Mouse (Mus musculus): ENCODE measurements around the gene Coasy. TPM values are rescaled to one million over a fixed set of nuclear protein-coding genes. Genes with fewer than 3 reads are reported as not detected.

Coasy gene
- polyA plus RNA-seq, 1 experiment from 2014 or later = 44.9 TPM

DNA sequence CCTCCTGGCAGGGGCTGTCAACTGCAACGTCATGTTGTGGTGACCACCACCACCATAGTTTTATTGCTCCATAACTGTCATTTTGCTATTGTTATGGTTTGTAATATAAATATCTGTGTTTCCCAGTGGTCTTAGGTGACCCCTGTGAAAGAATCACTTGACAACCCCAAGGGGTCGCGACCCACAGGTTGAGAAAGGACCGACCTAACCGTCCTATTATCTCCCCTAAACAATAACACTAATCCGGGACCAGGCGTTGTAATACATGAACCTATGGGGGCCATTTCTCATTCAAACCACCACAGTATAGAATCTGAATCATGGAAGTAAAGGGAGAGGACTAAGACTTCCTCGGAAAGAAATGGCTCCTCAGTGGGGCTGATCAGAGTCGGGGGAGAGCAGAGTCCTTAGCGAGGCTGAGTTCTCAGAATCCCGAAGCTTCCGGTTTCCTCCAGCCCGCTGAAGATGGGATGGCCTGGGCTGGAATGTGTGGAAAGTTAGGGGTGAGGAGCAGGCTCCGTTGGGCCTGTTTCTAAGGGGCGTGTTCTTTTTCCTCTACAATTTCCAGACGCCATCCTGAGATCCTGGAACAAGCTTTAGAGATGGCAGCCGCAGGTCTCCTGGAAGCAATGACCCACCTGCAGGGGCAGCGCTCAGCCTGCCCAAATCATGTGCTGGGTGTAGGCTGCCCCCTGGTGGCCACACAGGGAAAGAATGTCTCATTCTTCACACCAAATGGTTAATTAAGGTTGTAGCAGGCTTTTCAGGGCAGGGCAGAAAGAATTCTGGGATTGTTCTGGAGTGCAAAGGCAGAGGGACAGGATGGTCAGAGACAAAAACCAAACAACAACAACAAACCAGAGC is 15.6 kb upstream of the Coasy start:
- H3K4me3 ChIP-seq (ENCODE audit: low read length) = peak overlapping the region; percentile 27
- peak overlapping the region; percentile 32; the same call in 1 of the 2 replicates for H3K9ac ChIP-seq (ENCODE audit: low read depth, low read length)
- H3K36me3 ChIP-seq (ENCODE audit: control insufficient read depth, insufficient read depth, low read length) = peaks cover 4% of the 10 kb centered on the region; the same call in 1 of the 2 replicates
- peaks cover 20% of the 10 kb centered on the region for H3K4me1 ChIP-seq (ENCODE audit: control insufficient read depth, insufficient read depth, low read length)
- WGBS = 28% methylated on average over 18 of the region's 18 CpGs
- peak overlapping the region; percentile 49 for H3K4me2 ChIP-seq (replicated peaks; ENCODE audit: low read depth, low read length)
- H3K27me3 ChIP-seq (ENCODE audit: control insufficient read depth, insufficient read depth, low read length) = 0 out of 2 replicates have a peak, but pooled peaks cover 3% of the 10 kb centered on the region
- H3K27ac ChIP-seq (ENCODE audit: low read depth, low read length) = no peak overlapping the region
- ATAC-seq (ENCODE audit: low FRiP score, low TSS enrichment) = peak; percentile 30; the same call in 1 of the 2 replicates
- H3K9me3 ChIP-seq (ENCODE audit: control insufficient read depth, low read length) = no peaks in the 10 kb centered on the region

DNA sequence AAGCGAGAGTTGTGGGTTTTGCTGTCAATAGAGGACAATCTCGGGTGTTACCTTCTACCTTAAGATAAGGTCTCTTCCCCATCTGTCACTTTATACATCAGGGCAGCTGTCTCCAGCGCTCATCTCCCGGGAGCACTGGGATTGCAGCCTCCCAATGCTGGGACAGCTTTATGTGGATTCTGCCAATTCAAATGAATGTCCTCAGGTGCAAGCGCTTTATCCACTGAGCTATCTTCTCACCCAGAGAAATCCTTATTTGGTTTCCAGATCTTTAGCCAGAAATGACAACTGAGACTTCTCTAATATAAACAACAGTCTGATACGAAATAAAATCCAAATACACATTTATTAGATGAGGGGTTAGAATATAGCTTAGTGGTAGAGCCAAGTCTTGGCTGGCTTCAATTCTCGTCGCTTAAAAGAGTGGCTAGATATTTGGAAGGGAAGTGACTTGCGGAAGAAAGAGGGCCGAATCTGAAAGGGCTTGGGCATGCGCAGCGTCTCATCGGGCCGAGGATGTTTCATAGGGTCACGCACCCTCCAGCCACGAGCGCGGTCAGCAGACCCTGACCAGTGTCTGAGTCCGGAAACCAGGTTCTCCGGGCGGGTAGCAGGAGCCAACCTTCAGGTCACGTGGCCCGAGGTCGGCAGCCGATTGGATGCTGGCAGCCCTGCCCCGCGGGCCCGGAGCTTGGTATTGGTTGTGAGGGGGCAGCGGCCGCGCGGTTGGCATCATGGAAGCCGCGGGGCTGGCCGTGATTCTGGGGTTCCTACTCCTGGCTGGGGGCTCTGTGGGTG is 12.8 kb upstream of the Coasy start, which contains the start of gene Naglu:
Gene Naglu (plus strand): TSS at position 622 of the 798 bp plus-strand sequence.
- Histone ChIP-seq H3K9me3 (ENCODE audit: control insufficient read depth, low read length) (no peaks in the 10 kb centered on the region), H3K9ac (ENCODE audit: low read depth, low read length) (peak within 1 kb of the TSS; percentile 74), H3K4me1 (ENCODE audit: control insufficient read depth, insufficient read depth, low read length) (0 out of 2 replicates have a peak, but pooled peaks cover 4% of the 10 kb centered on the region), H3K36me3 (ENCODE audit: control insufficient read depth, insufficient read depth, low read length) (no peaks in the 10 kb centered on the region), H3K4me2 (replicated peaks; ENCODE audit: low read depth, low read length) (peak within 1 kb of the TSS; percentile 92), H3K4me3 (ENCODE audit: low read length) (peak within 1 kb of the TSS; percentile 80), H3K27ac (ENCODE audit: low read depth, low read length) (no peak within 1 kb of the TSS), H3K27me3 (ENCODE audit: control insufficient read depth, insufficient read depth, low read length) (0 out of 2 replicates have a peak, but pooled peaks cover 7% of the 10 kb centered on the region)
- WGBS = 5% methylated on average over 35 of the region's 35 CpGs
- peak; percentile 88 for ATAC-seq (ENCODE audit: low FRiP score, low TSS enrichment)

GRCm38 (mm10) chr11:101070189-101070527 is 12.2 kb upstream of the Coasy start:
- Histone ChIP-seq H3K27ac (ENCODE audit: low read depth, low read length) (no peak overlapping the region), H3K4me1 (ENCODE audit: control insufficient read depth, insufficient read depth, low read length) (0 out of 2 replicates have a peak, but pooled peaks cover 4% of the 10 kb centered on the region), H3K4me3 (ENCODE audit: low read length) (peak overlapping the region; percentile 80), H3K9me3 (ENCODE audit: control insufficient read depth, low read length) (no peaks in the 10 kb centered on the region), H3K9ac (ENCODE audit: low read depth, low read length) (peak overlapping the region; percentile 74), H3K27me3 (ENCODE audit: control insufficient read depth, insufficient read depth, low read length) (0 out of 2 replicates have a peak, but pooled peaks cover 7% of the 10 kb centered on the region), H3K4me2 (replicated peaks; ENCODE audit: low read depth, low read length) (peak overlapping the region; percentile 92), H3K36me3 (ENCODE audit: control insufficient read depth, insufficient read depth, low read length) (no peaks in the 10 kb centered on the region)
- ATAC-seq (ENCODE audit: low FRiP score, low TSS enrichment) = peak; percentile 25; the same call in 1 of the 2 replicates
- WGBS = under 1% methylated on average over 17 of the region's 36 CpGs

- H3K4me3 ChIP-seq (ENCODE audit: low read length) = no peak overlapping the region
- 0 out of 2 replicates have a peak, but pooled peaks cover 7% of the 10 kb centered on the region for H3K27me3 ChIP-seq (ENCODE audit: control insufficient read depth, insufficient read depth, low read length)
- ATAC-seq (ENCODE audit: low FRiP score, low TSS enrichment) = no peak
- no peaks in the 10 kb centered on the region for H3K36me3 ChIP-seq (ENCODE audit: control insufficient read depth, insufficient read depth, low read length)
- no peak overlapping the region for H3K9ac ChIP-seq (ENCODE audit: low read depth, low read length)
- peak overlapping the region; percentile 92; the same call in 1 of the 2 replicates for H3K4me2 ChIP-seq (replicated peaks; ENCODE audit: low read depth, low read length)
- H3K9me3 ChIP-seq (ENCODE audit: control insufficient read depth, low read length) = no peaks in the 10 kb centered on the region
- H3K4me1 ChIP-seq (ENCODE audit: control insufficient read depth, insufficient read depth, low read length) = 0 out of 2 replicates have a peak, but pooled peaks cover 4% of the 10 kb centered on the region
- WGBS = 81% methylated on average over 6 of the region's 6 CpGs
- H3K27ac ChIP-seq (ENCODE audit: low read depth, low read length) = no peak overlapping the region
Measured at GRCm38 (mm10) chr11:101070987-101071386, 11.4 kb upstream of the Coasy start.

DNA sequence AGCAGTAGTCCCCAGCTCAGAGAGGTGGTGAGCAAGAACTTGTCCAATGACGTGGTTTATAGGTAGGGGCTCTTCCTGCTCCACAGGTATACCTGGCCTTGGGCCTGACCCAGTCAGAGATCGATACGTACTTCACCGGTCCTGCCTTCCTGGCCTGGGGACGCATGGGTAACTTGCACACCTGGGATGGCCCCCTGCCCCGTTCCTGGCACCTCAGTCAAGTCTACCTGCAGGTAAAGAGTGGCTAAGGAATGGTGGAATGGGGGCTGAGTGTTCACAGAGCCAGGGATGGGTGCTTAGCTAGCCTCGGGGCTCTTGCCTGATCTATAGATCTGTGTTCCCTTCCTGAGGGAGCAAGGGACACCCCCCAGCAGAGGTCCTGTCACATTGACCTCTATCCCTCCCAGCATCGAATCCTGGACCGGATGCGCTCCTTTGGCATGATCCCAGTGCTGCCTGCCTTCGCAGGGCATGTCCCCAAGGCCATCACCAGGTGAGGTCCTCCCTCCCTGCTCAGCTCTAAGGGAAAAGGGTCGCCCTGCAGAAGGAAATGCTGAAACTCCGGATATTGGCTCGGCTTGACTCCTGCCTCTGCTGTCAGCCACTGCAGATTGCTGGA is 10.4 kb upstream of the Coasy start:
- no peak overlapping the region for H3K4me3 ChIP-seq (ENCODE audit: low read length)
- H3K27me3 ChIP-seq (ENCODE audit: control insufficient read depth, insufficient read depth, low read length) = 0 out of 2 replicates have a peak, but pooled peaks cover 7% of the 10 kb centered on the region
- 69% methylated on average over 14 of the region's 14 CpGs for WGBS
- no peaks in the 10 kb centered on the region for H3K9me3 ChIP-seq (ENCODE audit: control insufficient read depth, low read length)
- H3K36me3 ChIP-seq (ENCODE audit: control insufficient read depth, insufficient read depth, low read length) = no peaks in the 10 kb centered on the region
- H3K4me2 ChIP-seq (replicated peaks; ENCODE audit: low read depth, low read length) = no peak overlapping the region
- no peak overlapping the region for H3K9ac ChIP-seq (ENCODE audit: low read depth, low read length)
- 0 out of 2 replicates have a peak, but pooled peaks cover 4% of the 10 kb centered on the region for H3K4me1 ChIP-seq (ENCODE audit: control insufficient read depth, insufficient read depth, low read length)
- ATAC-seq (ENCODE audit: low FRiP score, low TSS enrichment) = no peak
- H3K27ac ChIP-seq (ENCODE audit: low read depth, low read length) = no peak overlapping the region

DNA sequence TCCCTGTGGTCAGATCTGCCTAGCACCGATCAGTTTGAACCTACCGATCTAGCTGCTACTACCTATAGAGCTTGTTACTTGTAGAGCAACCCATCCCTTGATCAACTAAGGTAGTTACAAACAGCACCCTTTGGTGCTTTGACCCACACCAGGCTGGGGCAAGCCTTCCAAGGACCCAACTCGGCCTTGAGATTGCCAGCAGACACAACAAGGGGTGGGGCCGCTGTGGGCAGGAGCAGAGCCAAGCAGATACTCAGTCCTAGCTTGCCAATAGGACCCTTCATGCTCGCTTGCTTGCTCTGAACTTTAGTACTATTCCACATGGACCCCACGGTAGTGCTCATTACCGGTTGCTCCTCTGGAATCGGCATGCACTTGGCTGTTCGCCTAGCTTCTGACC is 4.2 kb upstream of the Coasy start, which contains the start of gene Hsd17b1:
Gene Hsd17b1 (plus strand): TSS at position 291 of the 400 bp plus-strand sequence.
- Histone ChIP-seq H3K4me2 (replicated peaks; ENCODE audit: low read depth, low read length) (no peak within 1 kb of the TSS), H3K9me3 (ENCODE audit: control insufficient read depth, low read length) (no peaks in the 10 kb centered on the region)

DNA sequence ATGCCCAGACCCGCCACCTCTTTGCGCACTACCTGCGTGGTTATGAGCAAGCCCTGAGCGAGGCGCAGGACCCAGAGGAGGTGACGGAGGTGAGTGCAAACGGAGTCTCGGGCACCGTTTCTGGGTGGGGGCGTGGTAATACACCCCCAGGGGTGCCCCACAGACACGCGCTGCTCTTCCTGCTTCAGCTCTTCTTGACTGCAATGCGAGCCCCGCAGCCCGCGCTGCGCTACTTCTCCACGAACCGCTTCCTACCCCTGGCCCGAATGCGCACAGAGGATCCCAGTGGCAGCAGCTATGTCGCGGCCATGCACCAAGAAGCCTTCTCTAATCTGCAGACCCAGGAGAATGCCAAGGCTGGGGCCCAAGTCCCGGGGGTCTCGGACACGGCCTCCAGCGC is 2.6 kb upstream of the Coasy start:
- H3K4me3 ChIP-seq (ENCODE audit: low read length) = peak overlapping the region; percentile 4
- no peak for ATAC-seq (ENCODE audit: low FRiP score, low TSS enrichment)
- H3K27ac ChIP-seq (ENCODE audit: low read depth, low read length) = no peak overlapping the region
- WGBS = 5% methylated on average over 25 of the region's 27 CpGs
- no peak overlapping the region; the same call in 1 of the 2 replicates for H3K9ac ChIP-seq (ENCODE audit: low read depth, low read length)
- peaks cover 14% of the 10 kb centered on the region for H3K4me1 ChIP-seq (ENCODE audit: control insufficient read depth, insufficient read depth, low read length)
- H3K9me3 ChIP-seq (ENCODE audit: control insufficient read depth, low read length) = no peaks in the 10 kb centered on the region
- no peaks in the 10 kb centered on the region for H3K36me3 ChIP-seq (ENCODE audit: control insufficient read depth, insufficient read depth, low read length)
- peak overlapping the region; percentile 8 for H3K4me2 ChIP-seq (replicated peaks; ENCODE audit: low read depth, low read length)
- peaks cover 43% of the 10 kb centered on the region for H3K27me3 ChIP-seq (ENCODE audit: control insufficient read depth, insufficient read depth, low read length)

More for the DNA sequence above, 4.2 kb upstream of the Coasy start, which contains the start of gene Hsd17b1:
- Histone ChIP-seq H3K4me1 (ENCODE audit: control insufficient read depth, insufficient read depth, low read length) (peaks cover 8% of the 10 kb centered on the region), H3K9ac (ENCODE audit: low read depth, low read length) (no peak within 1 kb of the TSS), H3K36me3 (ENCODE audit: control insufficient read depth, insufficient read depth, low read length) (no peaks in the 10 kb centered on the region), H3K4me3 (ENCODE audit: low read length) (peak within 1 kb of the TSS; percentile 4; the same call in 1 of the 2 replicates), H3K27ac (ENCODE audit: low read depth, low read length) (no peak within 1 kb of the TSS), H3K27me3 (ENCODE audit: control insufficient read depth, insufficient read depth, low read length) (peaks cover 43% of the 10 kb centered on the region)
- no peak for ATAC-seq (ENCODE audit: low FRiP score, low TSS enrichment)
- WGBS = 73% methylated on average over 9 of the region's 9 CpGs

GRCm38 (mm10) chr11:101080421-101080820 is 1.9 kb upstream of the Coasy start:
- H3K36me3 ChIP-seq (ENCODE audit: control insufficient read depth, insufficient read depth, low read length) = 0 out of 2 replicates have a peak, but pooled peaks cover 1% of the 10 kb centered on the region
- H3K4me2 ChIP-seq (replicated peaks; ENCODE audit: low read depth, low read length) = no peak overlapping the region
- H3K27me3 ChIP-seq (ENCODE audit: control insufficient read depth, insufficient read depth, low read length) = peaks cover 43% of the 10 kb centered on the region
- 66% methylated on average over 5 of the region's 5 CpGs for WGBS
- H3K4me1 ChIP-seq (ENCODE audit: control insufficient read depth, insufficient read depth, low read length) = peaks cover 14% of the 10 kb centered on the region
- no peaks in the 10 kb centered on the region for H3K9me3 ChIP-seq (ENCODE audit: control insufficient read depth, low read length)
- H3K27ac ChIP-seq (ENCODE audit: low read depth, low read length) = no peak overlapping the region
- no peak overlapping the region for H3K9ac ChIP-seq (ENCODE audit: low read depth, low read length)
- ATAC-seq (ENCODE audit: low FRiP score, low TSS enrichment) = no peak
- H3K4me3 ChIP-seq (ENCODE audit: low read length) = no peak overlapping the region

All from kidney, embryonic 14.5 days (tissue).